Mouse (Mus musculus) frontal cortex, adult 2 months (tissue): ENCODE data around the gene Gfy. TPM values are rescaled to one million over a fixed set of nuclear protein-coding genes. Genes with fewer than 3 reads are reported as not detected.

Experiments used
- DNase-seq, 2 experiments: peaks; one replicate each; pipeline ENCODE4 v3.0.0; 2022; ENCODE audit warnings: low spot score in 1 of 2; ENCODE audit errors: extremely low spot score in 1 of 2
- polyA plus RNA-seq: library from polyadenylated mRNA; depleted of rRNA; stranded (reverse); fragments of >200 nt; gene quantifications from 2 replicates; pipeline ENCODE4 v1.2.3, GENCODE M21; 2012; rRNA removed

Gfy gene
- polyA plus RNA-seq, 1 experiment = 0.96 TPM

GRCm38 (mm10) chr7:45129776-45130512, 49.4 kb downstream of the Gfy start:
- DNase-seq = no peak

- no peak for DNase-seq
These were observed 50.1 kb downstream of the Gfy start for GRCm38 (mm10) chr7:45129318-45129717.

GRCm38 (mm10) chr7:45128624-45129246, 50.6 kb downstream of the Gfy start, which contains the start of gene Rpl13a:
TSS of gene Rpl13a (minus strand) at chr7:45128761.
- peak; percentile 99 to 100 for DNase-seq

GRCm38 (mm10) chr7:45127700-45128224, 51.6 kb downstream of the Gfy start:
- DNase-seq = no peak

GRCm38 (mm10) chr7:45126844-45127699, 52.3 kb downstream of the Gfy start:
- no peak for DNase-seq

Other genes starting within 250 kb of the Gfy start
- gene Tsks, start 236.4 kb downstream of the Gfy start, polyA plus RNA-seq = 1.4 TPM in 2 replicates
- gene Cpt1c, start 204.7 kb downstream of the Gfy start, polyA plus RNA-seq = 151 TPM in 2 replicates
- 217 and 232 TPM in 2 replicates for gene Prmt1, start 193.0 kb downstream of the Gfy start, polyA plus RNA-seq
- 88.4 and 88.6 TPM in 2 replicates for gene Irf3, start 181.9 kb downstream of the Gfy start, polyA plus RNA-seq
- gene Bcl2l12, start 180.9 kb downstream of the Gfy start, polyA plus RNA-seq = 5.4 and 5.9 TPM in 2 replicates
- gene Scaf1, start 163.2 kb downstream of the Gfy start, polyA plus RNA-seq = 126 and 127 TPM in 2 replicates
- gene Rras, start 161.6 kb downstream of the Gfy start, polyA plus RNA-seq = 27.6 and 32.5 TPM in 2 replicates
- gene Prr12, start 126.7 kb downstream of the Gfy start, polyA plus RNA-seq = 20.5 and 22.4 TPM in 2 replicates
- 81.7 and 86.5 TPM in 2 replicates for gene Nosip, start 117.1 kb downstream of the Gfy start, polyA plus RNA-seq
- gene Prrg2, start 116.9 kb downstream of the Gfy start, polyA plus RNA-seq = 15.5 and 15.6 TPM in 2 replicates
- gene Rcn3, start 87.3 kb downstream of the Gfy start, polyA plus RNA-seq = 13.4 and 16.9 TPM in 2 replicates
- gene Fcgrt, start 75.7 kb downstream of the Gfy start, polyA plus RNA-seq = 34.0 and 34.2 TPM in 2 replicates
- 383 and 419 TPM in 2 replicates for gene Rps11, start 55.1 kb downstream of the Gfy start, polyA plus RNA-seq
- gene Rpl13a, start 50.8 kb downstream of the Gfy start, polyA plus RNA-seq = 1,438 and 1,804 TPM in 2 replicates
- gene Gm45713, start 43.3 kb downstream of the Gfy start, polyA plus RNA-seq = 0.06 and 0.12 TPM in 2 replicates
- gene Flt3l, start 43.1 kb downstream of the Gfy start, polyA plus RNA-seq = 25.2 and 29.6 TPM in 2 replicates
- gene Pih1d1, start 25.3 kb downstream of the Gfy start, polyA plus RNA-seq = 54.2 and 61.5 TPM in 2 replicates
- 10.1 and 10.8 TPM in 2 replicates for gene Aldh16a1, start 25.0 kb downstream of the Gfy start, polyA plus RNA-seq
- gene Slc17a7, start 15.6 kb downstream of the Gfy start, polyA plus RNA-seq = 858 and 911 TPM in 2 replicates
- gene Pth2, start 1.4 kb upstream of the Gfy start, polyA plus RNA-seq = 0.90 and 1.4 TPM in 2 replicates
- 4.1 TPM in 2 replicates for gene Ccdc155, start 25.3 kb upstream of the Gfy start, polyA plus RNA-seq
- gene Dkkl1, start 32.6 kb upstream of the Gfy start, polyA plus RNA-seq = 29.5 and 29.9 TPM in 2 replicates
- 6.0 and 9.6 TPM in 2 replicates for gene Tead2, start 36.2 kb upstream of the Gfy start, polyA plus RNA-seq
- gene Cd37, start 59.5 kb upstream of the Gfy start, polyA plus RNA-seq = 10.3 and 11.2 TPM in 2 replicates
- gene Slc6a16, start 61.5 kb upstream of the Gfy start, polyA plus RNA-seq = 1.1 and 1.2 TPM in 2 replicates
- gene Slc6a21, start 97.9 kb upstream of the Gfy start, polyA plus RNA-seq = 0.20 and 0.29 TPM in 2 replicates
- 22.6 and 24.5 TPM in 2 replicates for gene Trpm4, start 154.2 kb upstream of the Gfy start, polyA plus RNA-seq
- 0.60 and 0.61 TPM in 2 replicates for gene Hrc, start 155.7 kb upstream of the Gfy start, polyA plus RNA-seq
- gene Ppfia3, start 187.4 kb upstream of the Gfy start, polyA plus RNA-seq = 114 and 126 TPM in 2 replicates
- 241 and 267 TPM in 2 replicates for gene Lin7b, start 191.0 kb upstream of the Gfy start, polyA plus RNA-seq
- 854 and 909 TPM in 2 replicates for gene Snrnp70, start 216.2 kb upstream of the Gfy start, polyA plus RNA-seq
- gene Kcna7, start 226.1 kb upstream of the Gfy start, polyA plus RNA-seq = 0.06 TPM in 1 of 2 replicates, not detected in the other
- 0.12 and 0.23 TPM in 2 replicates for gene Ntf5, start 234.1 kb upstream of the Gfy start, polyA plus RNA-seq
- gene Lhb, start 241.3 kb upstream of the Gfy start, polyA plus RNA-seq = not detected in 2 replicates